Mouse (Mus musculus): ENCODE measurements around the gene Exog.

DNA sequence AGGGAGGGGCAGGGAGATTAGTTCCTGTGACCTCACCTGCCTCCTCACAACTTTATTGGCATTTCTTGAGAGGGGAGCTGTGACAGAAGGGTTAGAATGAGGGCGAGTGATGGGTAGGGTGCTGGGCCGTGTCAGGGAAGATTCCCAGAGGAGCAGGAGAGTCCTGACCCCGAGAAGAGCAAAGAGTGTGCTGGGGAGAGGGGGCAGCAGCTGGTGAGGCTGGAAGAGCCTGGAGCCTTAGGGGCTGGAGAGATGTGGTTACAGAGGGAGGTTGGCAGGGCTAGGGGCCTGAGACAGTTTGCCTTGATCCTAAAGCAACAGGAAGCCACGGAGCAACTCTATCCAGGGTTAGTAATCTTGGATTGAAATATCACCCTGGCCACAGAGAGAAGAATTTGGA, 36.9 kb downstream of the Exog start:
- TF ChIP-seq POLR2A (IDR thresholded peaks at IDR 0.05; ENCODE audit: control insufficient read depth, low read depth, low read length) (no peak), CTCF (IDR thresholded peaks at IDR 0.05; ENCODE audit: control insufficient read depth, insufficient read depth, insufficient replicate concordance, low read depth, low read length) (no peak)
